Mouse (Mus musculus) thymus, adult 2 months (tissue): ENCODE measurements at regions not wholly inside any gene's neighbourhood (a gene's known extent, or its start where the extent isn't known, plus 50 kb on each side); places are given as distances from the start of the nearest gene placed in this dataset.

Source experiments
- DNase-seq: peaks from one replicate; pipeline ENCODE4 v3.0.0; 2021
- H3K27ac ChIP-seq: fragments of 200-500 bp; 2 replicates; pipeline ENCODE4 v1.5.1; 2012; ENCODE audit warnings: low read length, control low read depth; ENCODE audit not compliant: control insufficient read depth, insufficient read depth
- H3K27me3 ChIP-seq: fragments of 200-500 bp; 2 replicates; pipeline ENCODE4 v1.6.1; 2012; ENCODE audit warnings: mild to moderate bottlenecking, low read length, moderate library complexity, mixed read lengths; ENCODE audit not compliant: control insufficient read depth, insufficient read depth
- H3K36me3 ChIP-seq: fragments of 200-500 bp; 2 replicates; pipeline ENCODE4 v1.6.1; 2012; ENCODE audit warnings: mild to moderate bottlenecking, low read length, moderate library complexity; ENCODE audit not compliant: control insufficient read depth, insufficient read depth
- H3K4me1 ChIP-seq: fragments of 200-500 bp; replicated peaks from 2 replicates; pipeline ENCODE4 v1.6.1; 2012; ENCODE audit warnings: low read length; ENCODE audit not compliant: control insufficient read depth, insufficient read depth
- H3K4me3 ChIP-seq: fragments of 200-500 bp; 2 replicates; pipeline ENCODE4 v1.5.1; 2012; ENCODE audit warnings: mild to moderate bottlenecking, low read length, control low read depth, moderate library complexity; ENCODE audit not compliant: control insufficient read depth, insufficient read depth
- CTCF ChIP-seq: fragments of 200-500 bp; IDR thresholded peaks from 2 replicates; pipeline ENCODE4 v1.5.1; 2012; ENCODE audit warnings: mild to moderate bottlenecking, control low read depth, low read length, moderate library complexity, borderline replicate concordance; ENCODE audit not compliant: control insufficient read depth, poor library complexity, insufficient read depth; ENCODE audit errors: extremely low read depth
- POLR2A ChIP-seq: fragments of 200-500 bp; IDR thresholded peaks from 2 replicates; pipeline ENCODE4 v1.6.1; 2012; ENCODE audit warnings: mild to moderate bottlenecking, low read length, control low read depth, moderate library complexity; ENCODE audit not compliant: control insufficient read depth, poor library complexity, insufficient read depth; ENCODE audit errors: extremely low read depth
- WGBS: fragments of 180-500 bp; shearing (Covaris S2); methylation state at CpG from one replicate; pipeline ENCODE4 v1.1.7; 2018; 5-methylcytosine and 5-hydroxymethylcytosine counted together

DNA sequence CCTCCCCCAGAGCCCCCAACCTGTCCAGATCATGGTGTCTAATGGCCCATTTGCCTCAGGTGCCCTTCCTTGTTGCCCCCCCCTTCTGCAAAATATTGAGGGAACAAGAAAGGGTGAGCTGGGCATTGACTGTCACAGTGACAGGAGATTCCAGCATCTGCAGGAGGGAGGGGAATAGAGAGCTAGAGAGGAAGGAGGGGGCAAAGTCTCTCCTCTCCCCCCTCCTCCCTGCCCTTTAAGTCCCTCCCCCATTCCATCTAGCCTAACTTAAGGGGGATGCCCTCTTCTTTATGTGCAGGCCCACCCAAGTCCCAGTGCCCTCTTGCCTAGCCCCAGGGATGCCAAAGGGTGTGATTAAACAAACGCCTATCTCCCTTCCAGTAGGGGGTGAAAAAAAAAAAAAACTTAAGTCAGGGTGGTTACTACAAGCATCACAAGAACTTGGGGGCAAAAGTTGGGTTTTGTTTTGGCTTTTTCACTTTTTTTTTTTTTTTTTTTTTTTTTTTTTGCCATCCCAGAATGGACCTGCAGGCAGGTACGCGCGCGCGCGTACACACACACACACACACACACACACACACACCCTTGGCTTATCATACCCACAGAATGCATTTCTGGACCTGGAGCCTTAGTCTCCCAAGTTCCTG is 84.8 kb upstream of the Hsd17b12 start:
- no peak for DNase-seq
- no peaks in the 10 kb centered on the region for H3K4me1 ChIP-seq
- no peak overlapping the region for H3K4me3 ChIP-seq
- 9% methylated on average over 7 of the region's 7 CpGs for WGBS
- H3K27ac ChIP-seq = no peak overlapping the region
- H3K27me3 ChIP-seq = peaks cover 18% of the 10 kb centered on the region; the same call in 1 of the 2 replicates
- H3K36me3 ChIP-seq = no peaks in the 10 kb centered on the region
- TF ChIP-seq POLR2A (no peak), CTCF (no peak)

- H3K27me3 ChIP-seq = peaks cover 18% of the 10 kb centered on the region; the same call in 1 of the 2 replicates
- DNase-seq = no peak
- H3K4me1 ChIP-seq = no peaks in the 10 kb centered on the region
- H3K27ac ChIP-seq = no peak overlapping the region
- H3K4me3 ChIP-seq = no peak overlapping the region
- no peaks in the 10 kb centered on the region for H3K36me3 ChIP-seq
- no peak for TF ChIP-seq POLR2A
- TF ChIP-seq CTCF = no peak
- 20% methylated on average over 4 of the region's 4 CpGs for WGBS
Measured at GRCm38 (mm10) chr2:94242051-94242397, 84.3 kb upstream of the Hsd17b12 start.

DNA sequence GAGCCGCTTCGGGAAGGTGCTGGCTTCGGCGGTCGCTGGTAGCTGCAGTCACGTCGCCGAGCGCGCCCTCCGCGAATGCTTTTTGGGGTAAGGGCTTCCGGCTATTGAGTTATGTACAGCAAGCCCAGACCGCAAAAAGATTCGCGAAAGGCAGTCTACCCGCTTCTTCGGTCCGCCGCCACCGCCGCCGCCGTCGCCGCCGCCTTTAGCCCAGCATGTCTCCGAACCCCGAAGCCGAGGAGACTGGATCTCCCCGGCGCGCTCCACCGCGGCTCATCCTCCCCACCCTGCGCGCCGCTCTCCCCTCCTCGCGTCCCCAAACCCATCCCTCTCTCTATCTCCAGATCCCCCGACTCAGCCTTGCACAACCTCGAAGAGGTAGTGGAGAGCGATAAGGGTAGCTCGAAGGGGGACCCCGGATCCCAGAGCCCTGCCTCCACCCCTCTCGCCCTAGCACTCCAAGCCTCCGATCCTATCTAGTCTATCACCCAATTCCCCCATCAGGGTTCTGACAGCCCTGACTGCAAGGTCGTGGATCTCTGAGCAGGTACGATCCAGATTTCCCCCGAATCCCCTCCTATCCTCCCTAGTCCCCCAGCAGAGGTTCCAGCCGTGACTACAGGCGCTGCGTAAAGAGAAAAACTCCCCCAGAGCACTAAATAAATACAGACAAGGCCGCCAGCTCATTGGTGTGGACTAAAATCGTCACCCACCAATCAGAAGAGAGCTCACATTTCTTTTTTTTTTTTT is 83.7 kb upstream of the Hsd17b12 start:
- no peak for TF ChIP-seq POLR2A
- no peak for TF ChIP-seq CTCF
- Histone ChIP-seq H3K27ac (no peak overlapping the region), H3K4me3 (no peak overlapping the region), H3K27me3 (peaks cover 18% of the 10 kb centered on the region; the same call in 1 of the 2 replicates), H3K36me3 (no peaks in the 10 kb centered on the region), H3K4me1 (no peaks in the 10 kb centered on the region)
- no peak for DNase-seq
- 3% methylated on average over 55 of the region's 55 CpGs for WGBS

DNA sequence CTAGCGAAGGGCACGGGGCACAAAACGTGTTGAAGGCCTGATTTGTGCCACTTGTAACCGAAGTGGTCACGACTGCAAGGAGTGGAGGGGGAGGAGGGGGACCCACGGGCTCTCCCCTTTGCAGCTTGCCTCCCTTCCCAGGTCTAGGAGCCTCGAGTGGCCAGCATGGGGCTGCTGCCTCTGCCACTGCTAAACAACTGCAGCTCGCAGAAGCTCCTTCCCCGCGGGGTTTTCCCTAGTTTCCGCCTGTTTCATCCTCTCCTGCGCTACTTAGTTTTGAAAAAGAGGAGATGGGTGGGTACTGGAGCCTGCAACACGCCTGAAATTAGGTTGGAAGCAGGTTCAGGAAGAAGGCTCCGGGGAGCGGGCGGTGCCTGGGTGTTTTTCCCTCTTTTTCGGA is 82.6 kb upstream of the Hsd17b12 start:
- H3K36me3 ChIP-seq = no peaks in the 10 kb centered on the region
- H3K27me3 ChIP-seq = peaks cover 18% of the 10 kb centered on the region; the same call in 1 of the 2 replicates
- no peak overlapping the region for H3K27ac ChIP-seq
- TF ChIP-seq CTCF (no peak), POLR2A (no peak)
- H3K4me1 ChIP-seq = no peaks in the 10 kb centered on the region
- WGBS = 13% methylated on average over 17 of the region's 17 CpGs
- H3K4me3 ChIP-seq = no peak overlapping the region
- no peak for DNase-seq

DNA sequence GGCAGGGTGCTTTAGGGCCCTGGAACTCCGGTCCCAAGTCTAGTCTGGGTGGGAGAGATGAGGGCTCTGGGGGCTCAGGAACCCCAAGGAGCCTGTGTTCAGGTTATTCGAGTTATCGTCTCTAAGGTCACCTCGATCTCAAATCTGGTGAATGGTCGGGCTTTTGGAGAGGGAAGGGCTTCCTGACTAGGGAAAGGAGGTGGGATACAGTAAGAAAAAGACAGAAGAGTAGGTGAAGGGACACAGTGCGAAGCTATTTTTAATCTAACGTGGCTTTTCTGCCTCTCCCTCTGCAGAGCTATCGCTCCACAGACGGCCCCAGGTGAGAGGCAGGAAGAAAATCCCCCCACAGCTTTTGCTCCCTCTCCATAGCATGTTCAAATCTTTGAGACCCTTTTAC is 81.8 kb upstream of the Hsd17b12 start:
- no peak for TF ChIP-seq CTCF
- TF ChIP-seq POLR2A = no peak
- Histone ChIP-seq H3K36me3 (no peaks in the 10 kb centered on the region), H3K4me1 (no peaks in the 10 kb centered on the region), H3K27ac (no peak overlapping the region), H3K4me3 (no peak overlapping the region), H3K27me3 (peaks cover 18% of the 10 kb centered on the region; the same call in 1 of the 2 replicates)
- no peak for DNase-seq
- WGBS = 46% methylated on average over 9 of the region's 9 CpGs

- H3K4me3 ChIP-seq = no peak overlapping the region
- TF ChIP-seq CTCF = no peak
- H3K4me1 ChIP-seq = no peaks in the 10 kb centered on the region
- 20% methylated on average over 3 of the region's 3 CpGs for WGBS
- no peak overlapping the region for H3K27ac ChIP-seq
- no peaks in the 10 kb centered on the region for H3K36me3 ChIP-seq
- DNase-seq = no peak
- H3K27me3 ChIP-seq = peaks cover 11% of the 10 kb centered on the region; the same call in 1 of the 2 replicates
Measured at GRCm38 (mm10) chr2:94236479-94236878, 78.7 kb upstream of the Hsd17b12 start.
